In genomic region chr12:71619561-71619960, GRCm38 (mm10) we compare ENCODE assay signal across 28 mouse cellular contexts.
DNase-seq lines count a peak whose midpoint lies in the region; ATAC-seq and TF ChIP-seq lines count a peak whose summit lies in the region.
"Had no signal": no experiment of that assay in that cellular context is flagged by ENCODE, and none has a peak within 500 bp of the region (broad histone marks: within the 10 kb centered on the region; RNA-seq: fewer than 3 reads in every experiment).

No protein-coding gene starts in this region.

- WGBS in kidney, embryonic 14.5 days: 22% methylated on average over 4 of the region's 4 CpGs
- WGBS in kidney, adult 2 months: 45% methylated on average over 4 of the region's 4 CpGs

- no peaks in the 10 kb centered on the region for H3K36me3 ChIP-seq in kidney, embryonic 14.5 days (ENCODE audit: control insufficient read depth, insufficient read depth, low read length)
- no peaks in the 10 kb centered on the region for H3K36me3 ChIP-seq in kidney, adult 2 months (ENCODE audit: control insufficient read depth, insufficient read depth, low read length)
- H3K36me3 ChIP-seq: embryonic facial prominence, embryonic 13.5 days; embryonic facial prominence, embryonic 15.5 days; forebrain, embryonic 10.5 days; forebrain, embryonic 12.5 days; G1E had no signal

- TF ChIP-seq CTCF in kidney, adult 2 months (conservative IDR thresholded peaks at IDR 0.05; ENCODE audit: insufficient read depth, insufficient read length, low read depth, low read length): no peak

- no peaks in the 10 kb centered on the region for H3K9me3 ChIP-seq in kidney, embryonic 14.5 days (ENCODE audit: control insufficient read depth, low read length)
- H3K9me3 ChIP-seq: embryonic facial prominence, embryonic 13.5 days; embryonic facial prominence, embryonic 15.5 days; forebrain, embryonic 10.5 days; forebrain, embryonic 12.5 days; G1E had no signal

- no peak overlapping the region for H3K9ac ChIP-seq in kidney, embryonic 14.5 days (ENCODE audit: low read depth, low read length)
- H3K9ac ChIP-seq: embryonic facial prominence, embryonic 13.5 days; embryonic facial prominence, embryonic 15.5 days; forebrain, embryonic 12.5 days had no signal

- H3K27me3 ChIP-seq in kidney, embryonic 14.5 days (ENCODE audit: control insufficient read depth, insufficient read depth, low read length): no peaks in the 10 kb centered on the region
- no peaks in the 10 kb centered on the region for H3K27me3 ChIP-seq in kidney, adult 2 months (replicated peaks; ENCODE audit: control insufficient read depth, insufficient read depth, low read length)
- H3K27me3 ChIP-seq: CH12.LX; embryonic facial prominence, embryonic 13.5 days; embryonic facial prominence, embryonic 15.5 days; forebrain, embryonic 12.5 days; Patski had no signal

- TF ChIP-seq POLR2A in kidney, adult 2 months (IDR thresholded peaks at IDR 0.05; ENCODE audit: low read depth, low read length): no peak

- H3K4me2 ChIP-seq in kidney, embryonic 14.5 days (replicated peaks; ENCODE audit: low read depth, low read length): no peak overlapping the region
- H3K4me2 ChIP-seq: embryonic facial prominence, embryonic 13.5 days; embryonic facial prominence, embryonic 15.5 days; forebrain, embryonic 12.5 days had no signal

- intact Hi-C loops in heart, postnatal 36 days (cut with DNase I): no loop called here

- peaks cover 14% of the 10 kb centered on the region; the same call in 1 of the 2 replicates for H3K4me1 ChIP-seq in kidney, embryonic 14.5 days (ENCODE audit: control insufficient read depth, insufficient read depth, low read length)
- H3K4me1 ChIP-seq in kidney, adult 2 months (ENCODE audit: control insufficient read depth, insufficient read depth, low read length): no peaks in the 10 kb centered on the region
- H3K4me1 ChIP-seq: embryonic facial prominence, embryonic 13.5 days had no signal

- H3K27ac ChIP-seq in kidney, embryonic 14.5 days (ENCODE audit: low read depth, low read length): no peak overlapping the region
- H3K27ac ChIP-seq in kidney, adult 2 months (ENCODE audit: insufficient read depth, low read depth, low read length): no peak overlapping the region
- H3K27ac ChIP-seq: embryonic facial prominence, embryonic 13.5 days; embryonic facial prominence, embryonic 15.5 days; forebrain, embryonic 10.5 days; forebrain, embryonic 12.5 days had no signal

- ATAC-seq in kidney, embryonic 14.5 days (ENCODE audit: low FRiP score, low TSS enrichment): peak; percentile 64; the same call in 1 of the 2 replicates
- ATAC-seq: activated CD4-positive, CD25-positive, alpha-beta regulatory T cell, adult 4 months; CD4-positive, CD25-positive, alpha-beta regulatory T cell, adult 4 months; forebrain, embryonic 14.5 days; forebrain, embryonic 16.5 days; Patski had no signal

- peak; percentile 49 for DNase-seq in embryo, embryonic 10 days (ENCODE audit: low spot score)
- no peak for DNase-seq in embryo, embryonic 11 days
- peak; percentile 22 for DNase-seq in heart, adult 11 months
- DNase-seq in heart, postnatal 36 days: no peak
- no peak for DNase-seq in kidney, adult 2 months
- peak; percentile 51 for DNase-seq in mesoderm, embryonic 11.5 days (ENCODE audit: low read depth, low spot score)
- DNase-seq: adrenal gland, adult 8-10 months; adrenal gland, postnatal 14 days; adrenal gland, postnatal 36 days; B cell, adult 2 months; cerebellum, adult 18-20 months; cerebellum, adult 8-10 months; cerebellum, adult 9-11 months; cerebellum, postnatal 14 days; cerebellum, postnatal 36 days had no signal

- no peak overlapping the region for H3K4me3 ChIP-seq in kidney, embryonic 14.5 days (ENCODE audit: low read length)
- no peak overlapping the region for H3K4me3 ChIP-seq in kidney, adult 2 months (ENCODE audit: insufficient read depth, low read depth, low read length)
- H3K4me3 ChIP-seq: embryonic facial prominence, embryonic 13.5 days; embryonic facial prominence, embryonic 15.5 days; erythroblast, embryonic 14.5 days; forebrain, embryonic 10.5 days; forebrain, embryonic 12.5 days had no signal

Comparison
In these comparisons a context has a peak if more than half of its experiments do, and no peak if none do; other contexts are left out.
1. DNase-seq: peak in embryo, embryonic 10 days (single experiment), heart, adult 11 months (single experiment) and mesoderm, embryonic 11.5 days (single experiment); none in embryo, embryonic 11 days (single experiment), heart, postnatal 36 days (0 of 2) and kidney, adult 2 months (single experiment).